In the genomic region with DNA sequence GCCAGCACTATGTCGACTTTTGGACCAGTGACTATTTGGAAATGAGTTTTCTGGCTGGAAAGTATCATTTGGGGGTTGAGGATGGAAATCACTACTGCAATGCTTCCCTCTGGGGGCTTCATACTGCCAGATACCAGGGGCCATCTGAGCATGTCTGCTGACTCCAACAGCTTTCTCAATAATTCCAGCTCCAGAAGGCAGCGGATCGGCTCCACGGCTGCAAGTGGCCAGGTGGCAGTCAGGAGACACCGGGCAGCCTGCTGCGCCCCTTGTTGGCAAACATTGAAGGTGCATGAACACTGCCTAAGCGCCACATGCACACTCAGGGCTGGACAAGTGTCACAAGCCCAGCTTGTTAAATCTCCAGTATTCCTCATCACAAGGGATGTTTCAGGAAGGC, we compare ENCODE assay signal across 15 mouse cellular contexts. TPM values are rescaled to one million over a fixed set of nuclear protein-coding genes. Genes with fewer than 3 reads are reported as not detected.
A peak's percentile ranks its signal among the peaks of the same experiment; 100 is the strongest.
DNase-seq lines count a peak whose midpoint lies in the region.
"Had no signal": no experiment of that assay in that cellular context is flagged by ENCODE, and none has a peak within 500 bp of the region (broad histone marks: within the 10 kb centered on the region; RNA-seq: fewer than 3 reads in every experiment).

No protein-coding gene starts in this region.

- WGBS in heart, embryonic 10.5 days, result 90% methylated on average over 7 of the region's 7 CpGs

- H3K4me1 ChIP-seq in heart, embryonic 10.5 days, result peaks cover 21% of the 10 kb centered on the region

- H3K27me3 ChIP-seq in heart, embryonic 10.5 days (ENCODE audit: insufficient read depth, poor library complexity, severe bottlenecking), result peaks cover 35% of the 10 kb centered on the region
- H3K27me3 ChIP-seq: forebrain, embryonic 15.5 days had no signal

- no peak overlapping the region for H3K27ac ChIP-seq in heart, embryonic 10.5 days
- H3K27ac ChIP-seq: forebrain, embryonic 15.5 days; hindbrain, embryonic 13.5 days; liver, embryonic 13.5 days had no signal

- peak; percentile 90 for DNase-seq in heart, adult 11 months
- DNase-seq in heart, embryonic 10.5 days (ENCODE audit: low spot score), result no peak
- peak; percentile 10 for DNase-seq in adipocyte (ENCODE audit: low spot score)
- peak; percentile 83 for DNase-seq in cerebellum, adult 11-12 months
- DNase-seq in cerebellum, postnatal 36 days, result peak; percentile 66 to 77
- DNase-seq in lung, postnatal 10 days, result no peak
- DNase-seq in ovary, postnatal 36 days (ENCODE audit: low spot score), result no peak
- DNase-seq in kidney, postnatal 4 days, result no peak
- DNase-seq: B cell, adult 2 months; kidney, postnatal 10 days; layer of hippocampus, adult 9-11 months; liver, embryonic 13.5 days had no signal

- H3K36me3 ChIP-seq in heart, embryonic 10.5 days, result no peaks in the 10 kb centered on the region
- H3K36me3 ChIP-seq: forebrain, embryonic 15.5 days; hindbrain, embryonic 13.5 days; liver, embryonic 13.5 days had no signal

- no peak overlapping the region for H3K4me3 ChIP-seq in heart, embryonic 10.5 days
- H3K4me3 ChIP-seq: forebrain, embryonic 15.5 days; hindbrain, embryonic 13.5 days; liver, embryonic 13.5 days; megakaryocyte, embryonic 14.5 days had no signal

- H3K9me3 ChIP-seq in heart, embryonic 10.5 days, result no peaks in the 10 kb centered on the region
- H3K9me3 ChIP-seq: forebrain, embryonic 15.5 days; hindbrain, embryonic 13.5 days; liver, embryonic 13.5 days; megakaryocyte, embryonic 14.5 days had no signal

RNA-seq across cellular contexts. Expression of a gene that starts 2.2 kb away (rescaled TPM):
- polyA plus RNA-seq in heart, embryonic 10.5 days (2016; fragmentation: Nextera tagmentation; extraction: Ambion mirVana), result 4.3 and 6.2 TPM in 2 replicates

RNA-seq across cellular contexts. Expression of a gene that starts 55.9 kb away (rescaled TPM):
- polyA plus RNA-seq in heart, embryonic 10.5 days (2016; fragmentation: Nextera tagmentation; extraction: Ambion mirVana), result 0.55 and 0.58 TPM in 2 replicates

Comparison
In these comparisons a context has a peak if more than half of its experiments do, and no peak if none do; other contexts are left out.
1. DNase-seq: peak in heart, adult 11 months (single experiment), adipocyte (single experiment), cerebellum, adult 11-12 months (single experiment) and cerebellum, postnatal 36 days (2 of 2); none in heart, embryonic 10.5 days (single experiment), lung, postnatal 10 days (single experiment), ovary, postnatal 36 days (single experiment) and kidney, postnatal 4 days (0 of 2).